Mouse (Mus musculus): ENCODE results near the gene Mcfd2. TPM values are rescaled to one million over a fixed set of nuclear protein-coding genes. Genes with fewer than 3 reads are reported as not detected.

Gene Mcfd2
- 103 and 107 TPM in 2 replicates for polyA plus RNA-seq (2014; fragmentation: Nextera tagmentation; extraction: Ambion mirVana)

DNA sequence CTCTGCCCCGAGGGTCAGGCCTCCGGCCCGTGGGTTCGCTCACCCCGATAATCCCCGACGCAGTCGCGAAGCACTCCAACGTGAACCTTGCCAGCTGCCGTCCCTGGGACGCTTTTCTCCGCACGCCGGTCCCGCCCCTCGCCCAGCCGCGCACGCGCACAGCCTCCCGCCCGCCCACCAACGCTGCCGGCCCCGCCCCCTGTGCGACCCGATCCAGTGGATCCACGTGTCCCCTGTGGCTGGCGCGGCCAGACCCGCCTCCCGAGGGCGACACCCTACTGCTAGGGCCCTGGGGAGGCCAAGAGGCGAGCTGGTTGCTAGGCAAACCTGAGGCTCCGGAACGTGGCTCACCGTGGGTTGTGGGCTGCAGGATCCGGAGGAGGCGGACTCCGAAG is at the start of gene Mcfd2:
TSS of gene Mcfd2 (minus strand) at position 144 of the 395 bp plus-strand sequence.
- H3K4me3 ChIP-seq (ENCODE audit: low read depth, low read length): peak within 1 kb of the TSS; percentile 89
- peak within 1 kb of the TSS; percentile 70 for H3K27ac ChIP-seq (ENCODE audit: low read depth)
- peak within 1 kb of the TSS; percentile 95 for H3K9ac ChIP-seq
- H3K36me3 ChIP-seq (ENCODE audit: insufficient read depth): peaks cover 6% of the 10 kb centered on the region
- H3K4me1 ChIP-seq (ENCODE audit: insufficient read depth): peaks cover 4% of the 10 kb centered on the region; the same call in 1 of the 2 replicates
- WGBS: under 1% methylated on average over 41 of the region's 41 CpGs
- H3K4me2 ChIP-seq: peak within 1 kb of the TSS; percentile 75
- TF ChIP-seq CTCF (IDR thresholded peaks at IDR 0.05; ENCODE audit: low read depth): peak; percentile 32; the same call in 1 of the 2 replicates
- ATAC-seq (ENCODE audit: insufficient read depth): peak; percentile 97
- H3K9me3 ChIP-seq (ENCODE audit: low read depth, low read length): no peaks in the 10 kb centered on the region
- H3K27me3 ChIP-seq (ENCODE audit: insufficient read depth, low read length): no peaks in the 10 kb centered on the region
- peak; percentile 96 for DNase-seq

DNA sequence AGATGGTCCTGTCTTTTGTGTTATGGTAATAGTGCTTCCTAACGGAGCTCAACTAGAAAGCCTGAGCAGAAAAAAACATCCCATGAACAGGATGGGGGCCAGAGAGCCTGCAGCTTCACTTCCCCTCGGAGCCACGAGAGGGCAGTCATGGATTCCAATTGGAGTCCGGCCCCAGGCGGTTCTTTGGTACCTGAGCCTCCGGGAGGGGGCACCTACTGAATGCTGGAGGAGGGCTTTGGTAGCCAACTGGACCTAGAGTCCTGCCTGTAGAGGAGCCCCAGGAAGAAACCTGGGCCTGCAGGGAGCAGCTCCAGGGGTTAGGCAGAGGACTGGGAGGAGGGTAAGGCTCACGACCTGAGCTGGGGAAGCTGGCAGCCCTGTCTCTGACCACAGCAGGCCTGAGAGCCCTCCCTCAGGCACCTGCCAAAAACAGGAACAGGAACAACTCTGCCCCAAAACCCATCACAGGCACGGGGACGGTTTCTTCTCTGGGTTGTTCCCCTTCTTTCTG is 49.3 kb upstream of the Mcfd2 start:
- Histone ChIP-seq H3K9me3 (ENCODE audit: low read depth, low read length) (no peaks in the 10 kb centered on the region), H3K4me2 (no peak overlapping the region), H3K27me3 (ENCODE audit: insufficient read depth, low read length) (no peaks in the 10 kb centered on the region), H3K36me3 (ENCODE audit: insufficient read depth) (no peaks in the 10 kb centered on the region), H3K4me3 (ENCODE audit: low read depth, low read length) (no peak overlapping the region), H3K4me1 (ENCODE audit: insufficient read depth) (no peaks in the 10 kb centered on the region; the same call in 1 of the 2 replicates), H3K27ac (ENCODE audit: low read depth) (no peak overlapping the region), H3K9ac (no peak overlapping the region)
- ATAC-seq (ENCODE audit: insufficient read depth) (peak; percentile 71), DNase-seq (peak; percentile 95)
- 8% methylated on average over 9 of the region's 9 CpGs for WGBS
- peak; percentile 95 for TF ChIP-seq CTCF (IDR thresholded peaks at IDR 0.05; ENCODE audit: low read depth)

DNA sequence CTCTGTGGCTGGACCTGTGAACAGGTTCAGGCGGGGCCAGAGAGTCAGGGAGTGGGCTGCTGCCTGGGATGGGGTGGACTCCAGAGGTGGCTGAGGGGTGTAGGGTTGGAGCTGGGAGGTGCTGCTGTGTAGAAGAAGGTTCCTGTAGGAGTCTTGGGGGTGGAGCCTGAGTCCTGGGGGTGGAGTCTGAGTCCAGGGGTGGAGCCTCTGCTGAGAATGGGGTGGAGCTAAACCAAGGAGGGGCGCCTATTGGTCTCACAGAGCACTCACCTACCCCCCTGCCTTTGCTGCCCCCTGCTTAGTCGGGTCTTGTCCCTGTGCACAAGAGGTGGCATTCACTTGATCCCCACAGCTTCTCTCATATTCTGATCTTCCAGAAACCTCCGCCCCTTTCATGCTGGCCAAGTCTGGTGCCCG is 48.8 kb upstream of the Mcfd2 start:
- ATAC-seq (ENCODE audit: insufficient read depth) (peak; percentile 52), DNase-seq (no peak)
- H3K27ac ChIP-seq (ENCODE audit: low read depth): no peak overlapping the region
- no peak overlapping the region for H3K4me3 ChIP-seq (ENCODE audit: low read depth, low read length)
- H3K9ac ChIP-seq: no peak overlapping the region
- H3K36me3 ChIP-seq (ENCODE audit: insufficient read depth): no peaks in the 10 kb centered on the region
- no peak overlapping the region for H3K4me2 ChIP-seq
- no peaks in the 10 kb centered on the region; the same call in 1 of the 2 replicates for H3K4me1 ChIP-seq (ENCODE audit: insufficient read depth)
- no peaks in the 10 kb centered on the region for H3K27me3 ChIP-seq (ENCODE audit: insufficient read depth, low read length)
- 52% methylated on average over 5 of the region's 5 CpGs for WGBS
- TF ChIP-seq CTCF (IDR thresholded peaks at IDR 0.05; ENCODE audit: low read depth): no peak
- H3K9me3 ChIP-seq (ENCODE audit: low read depth, low read length): no peaks in the 10 kb centered on the region

DNA sequence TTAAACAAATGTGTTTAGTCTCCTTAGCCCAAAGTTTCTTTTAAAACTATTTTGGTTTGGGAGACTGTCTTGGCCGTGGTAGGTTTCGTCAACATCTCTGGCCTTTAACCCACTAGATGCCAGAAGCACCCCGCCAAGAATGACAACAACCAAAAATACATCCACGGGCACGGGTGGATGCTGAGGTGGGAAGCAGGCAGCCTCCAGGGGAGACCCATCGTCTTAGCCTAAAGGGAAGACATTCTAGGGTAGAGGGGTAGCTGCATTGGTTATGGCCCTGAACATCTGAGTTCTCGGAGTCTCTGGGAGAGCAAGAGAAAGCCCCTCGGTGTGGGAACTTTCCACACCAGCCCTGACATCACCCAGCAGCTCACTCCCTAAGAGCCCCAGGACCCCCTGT is 48.4 kb upstream of the Mcfd2 start:
- Histone ChIP-seq H3K4me3 (ENCODE audit: low read depth, low read length) (no peak overlapping the region), H3K9me3 (ENCODE audit: low read depth, low read length) (no peaks in the 10 kb centered on the region), H3K27ac (ENCODE audit: low read depth) (no peak overlapping the region), H3K9ac (no peak overlapping the region), H3K4me2 (no peak overlapping the region), H3K4me1 (ENCODE audit: insufficient read depth) (no peaks in the 10 kb centered on the region; the same call in 1 of the 2 replicates), H3K27me3 (ENCODE audit: insufficient read depth, low read length) (no peaks in the 10 kb centered on the region), H3K36me3 (ENCODE audit: insufficient read depth) (no peaks in the 10 kb centered on the region)
- 71% methylated on average over 8 of the region's 8 CpGs for WGBS
- no peak for TF ChIP-seq CTCF (IDR thresholded peaks at IDR 0.05; ENCODE audit: low read depth)
- DNase-seq (no peak), ATAC-seq (ENCODE audit: insufficient read depth) (no peak)

DNA sequence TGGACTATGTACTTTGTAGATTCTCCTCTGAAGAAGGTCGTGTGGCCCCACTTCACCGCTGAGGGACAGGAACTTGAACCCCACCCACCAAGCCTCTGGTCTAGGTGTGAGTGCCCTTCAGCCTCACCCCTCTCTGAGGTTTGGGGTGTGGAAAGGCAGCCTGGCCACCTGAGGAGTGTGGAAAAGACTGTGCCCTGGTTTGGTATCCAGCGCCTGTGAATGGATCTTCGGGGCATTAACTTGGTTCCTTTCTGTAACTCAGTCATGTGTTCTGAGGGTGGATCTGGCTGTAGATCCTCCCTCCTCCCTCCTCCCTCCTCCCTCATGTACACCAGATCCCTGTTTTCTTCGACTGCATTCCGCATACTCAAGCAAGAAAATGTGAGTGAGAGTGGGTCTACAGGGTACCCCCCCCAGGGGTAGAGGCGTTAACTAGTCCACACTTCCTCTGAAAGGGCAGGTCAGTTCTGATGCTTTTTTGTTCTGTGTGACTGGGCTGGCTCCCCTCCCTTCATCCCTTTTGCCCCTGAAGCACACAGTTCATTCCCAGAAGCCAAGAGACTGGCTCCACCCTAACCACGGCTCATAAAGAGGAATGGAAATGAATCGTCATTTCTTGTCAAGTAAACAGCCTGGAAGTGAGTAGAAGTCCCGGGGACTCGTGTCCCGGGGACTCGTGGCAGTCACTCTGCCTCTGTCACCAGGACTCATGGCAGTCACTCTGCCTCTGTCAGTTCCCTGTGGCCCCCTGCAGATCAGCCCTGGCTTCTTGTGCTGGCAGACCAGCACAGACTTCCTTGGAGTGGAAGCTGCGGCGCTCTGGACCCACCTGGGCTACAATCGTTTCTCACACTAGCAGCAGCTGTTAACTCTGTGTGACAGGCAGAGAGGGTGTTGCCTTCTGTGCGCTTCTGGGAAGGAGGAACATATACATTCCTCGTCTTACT is 47.5 kb upstream of the Mcfd2 start:
- H3K27me3 ChIP-seq (ENCODE audit: insufficient read depth, low read length): no peaks in the 10 kb centered on the region
- H3K27ac ChIP-seq (ENCODE audit: low read depth): 0 out of 2 replicates have a peak overlapping the region, but pooled peaks have one; percentile 32
- H3K9me3 ChIP-seq (ENCODE audit: low read depth, low read length): no peaks in the 10 kb centered on the region
- ATAC-seq (ENCODE audit: insufficient read depth) (no peak), DNase-seq (no peak)
- no peak overlapping the region; the same call in 1 of the 2 replicates for H3K4me2 ChIP-seq
- H3K4me1 ChIP-seq (ENCODE audit: insufficient read depth): no peaks in the 10 kb centered on the region; the same call in 1 of the 2 replicates
- TF ChIP-seq CTCF (IDR thresholded peaks at IDR 0.05; ENCODE audit: low read depth): no peak
- no peaks in the 10 kb centered on the region for H3K36me3 ChIP-seq (ENCODE audit: insufficient read depth)
- no peak overlapping the region for H3K9ac ChIP-seq
- H3K4me3 ChIP-seq (ENCODE audit: low read depth, low read length): no peak overlapping the region
- 33% methylated on average over 18 of the region's 18 CpGs for whole genome bisulfite sequencing

DNA sequence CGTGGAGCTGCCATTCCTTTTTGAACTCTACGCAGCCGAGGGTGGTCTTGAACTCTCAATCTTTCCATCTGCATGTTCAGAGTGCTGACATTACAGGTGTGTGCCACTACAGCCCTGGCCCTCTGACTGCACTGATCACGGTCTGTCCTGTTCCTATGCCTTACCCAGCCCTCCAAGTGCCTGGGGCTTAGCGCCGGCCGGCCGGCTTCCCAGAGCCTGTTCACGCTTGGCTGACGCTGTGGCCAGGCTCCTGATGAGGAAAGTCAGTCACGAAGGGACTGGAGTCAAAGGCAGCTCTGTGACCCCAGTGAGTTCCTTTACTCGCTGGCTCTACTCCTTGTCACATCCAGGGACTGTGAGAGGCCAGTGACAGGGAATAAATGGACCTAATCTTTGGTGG is 46.6 kb upstream of the Mcfd2 start:
- no peak overlapping the region for H3K4me2 ChIP-seq
- H3K27me3 ChIP-seq (ENCODE audit: insufficient read depth, low read length): no peaks in the 10 kb centered on the region
- WGBS: 56% methylated on average over 12 of the region's 12 CpGs
- no peak overlapping the region for H3K9ac ChIP-seq
- ATAC-seq (ENCODE audit: insufficient read depth) (no peak), DNase-seq (no peak)
- no peaks in the 10 kb centered on the region for H3K9me3 ChIP-seq (ENCODE audit: low read depth, low read length)
- no peaks in the 10 kb centered on the region for H3K36me3 ChIP-seq (ENCODE audit: insufficient read depth)
- H3K4me1 ChIP-seq (ENCODE audit: insufficient read depth): no peaks in the 10 kb centered on the region; the same call in 1 of the 2 replicates
- no peak overlapping the region for H3K27ac ChIP-seq (ENCODE audit: low read depth)
- TF ChIP-seq CTCF (IDR thresholded peaks at IDR 0.05; ENCODE audit: low read depth): no peak
- no peak overlapping the region for H3K4me3 ChIP-seq (ENCODE audit: low read depth, low read length)

DNA sequence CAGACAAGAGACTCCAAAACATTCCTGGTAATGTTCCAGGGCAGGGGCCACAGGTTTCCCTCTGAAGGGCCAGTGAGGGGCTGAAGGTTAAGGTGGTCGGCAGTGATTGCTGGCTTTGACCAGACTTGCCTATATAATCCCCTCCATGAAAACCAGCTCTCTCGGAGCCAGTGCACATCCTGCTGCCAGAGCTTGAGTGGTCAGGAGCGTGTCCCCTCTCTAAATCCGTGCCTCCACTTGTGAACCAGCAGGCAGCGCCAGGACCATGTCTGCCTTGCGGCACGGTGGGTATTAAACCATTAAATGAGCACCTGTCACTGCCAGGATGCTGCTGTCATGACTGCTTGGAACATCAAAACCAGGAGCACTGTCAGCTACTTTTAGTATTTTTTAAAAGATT is 44.8 kb upstream of the Mcfd2 start:
- 83% methylated on average over 7 of the region's 7 CpGs for WGBS
- Histone ChIP-seq H3K4me1 (ENCODE audit: insufficient read depth) (no peaks in the 10 kb centered on the region; the same call in 1 of the 2 replicates), H3K4me2 (no peak overlapping the region), H3K36me3 (ENCODE audit: insufficient read depth) (no peaks in the 10 kb centered on the region), H3K4me3 (ENCODE audit: low read depth, low read length) (no peak overlapping the region), H3K27ac (ENCODE audit: low read depth) (no peak overlapping the region), H3K9ac (no peak overlapping the region), H3K9me3 (ENCODE audit: low read depth, low read length) (no peaks in the 10 kb centered on the region), H3K27me3 (ENCODE audit: insufficient read depth, low read length) (no peaks in the 10 kb centered on the region)
- ATAC-seq (ENCODE audit: insufficient read depth) (no peak), DNase-seq (no peak)
- TF ChIP-seq CTCF (IDR thresholded peaks at IDR 0.05; ENCODE audit: low read depth): no peak

All from lung, embryonic 14.5 days (tissue).